Mouse (Mus musculus) kidney, postnatal 4 days (tissue): ENCODE results near the gene Mctp2.
"Not testable (repeated sequence)": the region's sequence is repeated elsewhere in the genome, so short reads cannot be mapped to it uniquely, and the experiment has no call there.

Experiments used
- DNase-seq, 2 experiments: peaks; one replicate each; pipeline ENCODE4 v3.0.0; 2021; ENCODE audit warnings: mixed read lengths in 2 of 2

Gene Mctp2

DNA sequence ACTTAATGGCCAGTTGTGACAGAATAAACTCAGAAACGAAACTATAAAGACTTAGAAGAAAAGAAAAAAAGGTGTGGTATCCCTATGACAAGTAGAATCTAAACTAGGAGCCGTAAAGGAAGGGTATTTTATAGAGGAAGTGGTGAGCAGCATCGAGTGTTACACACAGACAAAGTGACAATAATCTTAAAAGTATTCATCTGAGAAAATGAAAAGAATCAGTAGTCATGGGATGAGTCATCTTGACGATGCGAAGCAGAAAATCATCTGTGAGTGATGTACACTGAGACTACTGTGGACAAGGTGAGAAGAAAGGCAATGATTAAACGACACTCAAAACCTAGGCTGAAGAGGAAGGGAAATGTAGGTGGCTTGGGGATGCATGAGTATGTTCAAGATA lies 36.4 kb downstream of the Mctp2 start:
- no peak for DNase-seq

DNA sequence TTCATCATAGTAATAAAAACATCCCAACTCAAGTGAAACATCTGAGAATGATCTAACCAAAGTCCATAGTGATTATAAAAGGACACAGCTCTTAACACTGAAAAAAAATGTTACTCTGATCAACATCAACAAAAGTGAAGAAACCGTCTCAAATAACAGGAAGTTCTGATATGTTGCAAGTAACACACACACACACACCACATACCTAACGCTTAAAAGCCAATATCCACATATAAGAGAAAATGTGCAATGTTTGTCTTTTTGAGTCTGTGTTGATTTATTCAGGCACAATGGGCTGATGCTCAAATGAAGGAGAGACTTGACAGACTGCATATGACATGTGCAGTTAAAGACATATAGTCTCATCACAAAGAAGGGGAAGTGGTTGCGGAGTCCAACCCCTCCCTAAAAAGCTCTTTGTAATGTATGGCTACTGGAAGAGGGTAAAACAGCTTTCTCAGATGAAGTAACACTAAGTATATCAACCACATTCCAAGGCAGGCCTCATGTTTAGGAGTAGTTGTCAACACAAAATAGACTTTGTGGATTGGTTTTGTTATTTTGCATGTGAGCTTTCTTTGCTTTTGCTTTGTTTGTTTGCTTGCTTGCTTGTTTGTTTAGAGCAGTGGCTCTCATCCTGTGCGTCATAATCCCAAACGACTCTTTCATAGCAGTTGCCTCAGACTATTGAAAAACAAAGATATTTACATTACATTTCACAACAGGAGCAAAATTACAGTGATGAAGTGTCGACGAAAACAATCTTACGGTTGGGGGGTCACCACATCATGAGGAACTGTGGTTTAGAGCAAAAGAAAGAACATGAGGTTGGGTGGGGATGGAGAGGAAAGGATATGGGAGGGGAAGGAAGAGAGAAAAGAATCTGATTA lies 45.4 kb downstream of the Mctp2 start:
- DNase-seq, result no peak

DNA sequence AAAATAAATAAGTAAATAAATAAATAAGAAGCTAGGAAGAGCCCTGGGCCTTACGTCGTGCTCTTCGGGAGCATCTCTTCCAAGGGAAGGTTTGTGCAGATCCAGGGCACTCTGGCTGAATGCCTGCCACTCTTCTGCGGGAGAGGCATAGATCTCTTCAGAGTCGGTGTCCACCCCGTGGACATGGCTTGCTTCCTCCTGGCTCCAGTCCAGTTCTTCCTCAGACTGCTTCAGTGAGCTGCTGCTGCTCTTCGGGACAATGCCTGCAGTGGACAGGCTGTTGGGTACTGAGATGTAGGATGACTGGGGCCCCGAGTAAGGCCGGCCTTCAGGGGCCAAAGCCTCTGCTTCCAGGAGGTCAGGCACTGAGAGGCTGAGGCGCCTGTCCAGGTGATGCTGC lies 47.4 kb downstream of the Mctp2 start:
- DNase-seq, result no peak

DNA sequence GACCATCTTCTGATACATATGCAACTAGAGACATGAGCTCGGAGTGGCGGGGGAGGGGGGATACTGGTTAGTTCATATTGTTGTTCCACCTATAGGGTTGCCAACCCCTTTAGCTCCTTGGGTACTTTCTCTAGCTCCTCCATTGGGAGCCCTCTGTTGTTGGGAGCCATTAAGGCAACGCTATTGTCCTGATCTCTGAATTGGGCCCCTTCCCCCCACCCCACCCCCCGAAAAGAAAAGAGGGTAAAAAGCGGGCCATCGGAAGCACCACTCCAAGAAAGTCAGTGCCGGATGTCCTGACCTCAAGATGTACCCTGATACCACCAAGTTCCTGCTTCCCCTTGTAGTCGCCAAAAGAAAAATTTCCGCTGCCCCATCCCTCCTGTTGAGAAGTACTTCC lies 56.1 kb downstream of the Mctp2 start:
- not testable (repeated sequence) for DNase-seq

DNA sequence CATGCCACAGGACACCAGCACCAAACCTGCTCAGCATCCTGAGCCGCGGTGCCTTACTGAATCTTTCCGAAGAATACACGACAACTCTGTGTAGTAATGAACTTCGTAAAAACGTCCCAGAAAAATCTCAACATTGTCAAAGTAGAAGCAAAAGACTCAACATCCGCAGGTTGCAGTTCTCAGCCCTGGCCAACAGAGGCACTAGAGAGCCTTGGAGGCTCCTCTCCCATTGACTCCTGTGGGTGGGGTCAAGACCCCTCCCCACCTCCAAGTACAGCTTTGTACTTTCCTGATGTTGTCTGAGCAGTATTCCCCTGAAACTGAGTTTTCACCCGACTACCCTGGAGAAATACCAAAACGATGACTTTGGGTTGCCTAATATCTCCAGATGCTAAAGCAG lies 65.1 kb downstream of the Mctp2 start:
- no peak for DNase-seq

DNA sequence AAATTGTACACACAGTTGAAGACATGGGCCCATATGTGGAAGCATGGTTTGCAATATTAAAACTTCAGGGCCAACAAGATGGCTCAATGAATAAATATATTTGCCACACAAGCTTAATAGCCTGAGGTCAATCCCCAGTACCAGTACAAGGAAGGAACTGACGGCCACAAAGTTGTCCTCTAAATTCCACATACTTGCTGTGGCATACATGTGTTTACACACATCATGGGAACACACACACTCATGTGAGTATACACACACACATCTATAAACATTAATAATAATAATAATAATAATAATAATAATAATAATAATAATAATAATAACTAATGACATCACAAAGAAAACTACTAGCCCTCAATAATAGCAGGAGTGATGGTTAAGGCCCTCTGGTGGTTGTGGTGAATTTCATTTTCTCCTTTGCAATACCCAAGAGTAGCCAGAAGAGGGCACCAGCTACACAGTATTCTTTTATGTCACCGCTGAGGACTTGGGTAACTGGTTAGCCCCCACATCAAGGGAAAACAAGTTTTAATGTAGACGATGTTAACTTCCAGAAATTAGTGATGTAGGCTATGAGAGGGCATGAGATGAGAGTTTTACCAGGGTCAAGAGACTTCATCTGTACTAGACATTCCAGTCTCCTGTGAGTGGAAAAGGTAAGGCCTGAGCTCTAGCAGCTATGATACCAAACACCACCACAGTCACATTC lies 66.5 kb downstream of the Mctp2 start:
- DNase-seq, result no peak

DNA sequence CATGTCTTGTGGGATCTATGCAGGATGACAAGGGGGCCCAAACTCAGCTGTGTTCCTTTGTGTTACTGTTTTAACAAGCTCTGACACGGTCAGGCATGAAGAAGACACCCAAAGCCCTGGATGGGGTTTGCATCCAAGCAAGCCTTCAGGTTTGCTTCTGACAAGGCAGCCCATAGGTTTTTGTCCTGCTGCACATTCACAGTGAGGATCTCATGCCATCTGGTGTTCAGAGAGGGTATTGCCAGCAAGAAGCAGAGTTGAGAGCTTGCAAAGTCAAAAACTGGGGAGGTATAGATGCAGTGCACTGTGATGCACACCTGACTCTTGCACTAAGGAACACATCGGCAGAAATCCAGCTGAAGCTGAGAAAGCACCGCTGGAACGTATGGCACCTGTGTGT lies 67.8 kb downstream of the Mctp2 start:
- DNase-seq, result peak; percentile 82 to 84

DNA sequence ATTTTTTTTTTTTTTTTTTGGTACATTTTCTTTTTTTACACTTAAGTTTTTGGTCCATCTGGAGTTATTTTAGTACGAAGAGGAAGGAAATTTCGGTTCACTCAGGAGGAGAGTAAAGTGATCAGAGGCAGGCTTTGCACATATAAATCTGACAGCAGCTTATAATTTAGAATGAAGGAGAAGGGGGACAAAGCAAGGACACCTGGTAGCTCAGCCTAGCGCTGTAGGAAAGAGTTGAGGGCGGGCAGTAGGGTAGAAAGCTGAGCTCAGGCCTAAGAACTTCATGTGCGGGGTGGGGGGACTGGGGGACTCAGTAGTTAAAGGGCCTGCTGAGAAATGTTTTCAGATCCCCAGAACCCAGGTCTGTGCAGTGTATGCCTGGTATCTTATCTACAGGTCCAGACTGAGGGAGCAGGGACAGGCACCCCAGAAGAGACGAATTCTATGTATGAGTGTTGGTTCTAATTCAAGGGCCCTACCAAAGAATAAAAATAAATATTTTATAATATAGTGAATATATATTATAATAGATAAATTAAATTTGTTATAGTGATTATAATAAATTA lies 71.9 kb downstream of the Mctp2 start:
- DNase-seq, result no peak

DNA sequence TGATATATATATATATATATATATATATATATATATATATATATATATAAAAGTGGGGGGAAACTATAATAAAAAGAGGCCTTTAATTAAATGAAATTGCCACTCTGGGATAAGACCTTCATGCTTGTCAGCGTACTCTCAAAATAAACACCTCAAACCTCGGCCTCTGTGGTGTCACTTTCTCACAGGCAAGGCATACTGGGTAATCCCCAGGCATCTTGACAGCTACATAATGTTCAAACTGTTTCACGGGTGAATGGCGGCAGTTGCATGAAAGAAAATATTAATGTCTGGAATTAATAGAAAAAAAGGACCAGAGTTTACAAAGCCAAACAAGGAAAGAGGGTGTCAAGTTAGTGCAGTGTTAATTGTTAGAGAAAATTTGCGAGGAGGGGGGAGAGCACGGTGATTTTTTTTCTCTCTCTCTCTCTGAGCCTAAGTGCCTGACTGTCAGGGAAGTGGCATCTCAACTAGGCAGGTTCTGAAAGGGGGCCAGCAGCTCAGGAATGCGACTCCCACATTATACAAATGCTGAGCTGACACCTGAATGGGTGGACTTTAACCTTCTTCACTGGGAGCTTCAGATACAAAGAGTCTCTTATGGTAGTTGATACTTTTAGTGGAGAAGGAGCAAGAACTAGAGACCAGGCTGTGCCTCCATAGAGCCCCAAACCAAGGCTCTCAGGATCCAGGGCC lies 75.1 kb downstream of the Mctp2 start:
- no peak for DNase-seq

DNA sequence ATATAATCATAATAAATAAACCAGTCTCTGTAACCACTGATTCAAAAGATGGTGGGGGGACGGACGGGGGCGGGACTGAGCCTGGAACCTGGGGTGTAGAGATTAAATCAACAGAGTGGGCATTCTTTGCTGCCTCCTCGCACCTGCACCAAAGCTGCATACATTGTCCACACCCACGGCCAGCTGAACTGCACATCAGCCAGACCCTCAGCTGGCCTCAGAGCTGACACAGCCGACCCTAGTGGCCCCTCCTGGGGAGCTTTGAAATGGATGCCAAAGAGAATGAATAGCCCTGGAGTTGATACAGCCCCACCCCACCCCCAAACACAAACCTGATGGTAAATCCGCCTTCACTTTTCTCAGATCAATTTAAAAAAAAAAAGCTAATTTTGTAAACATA lies 76.5 kb downstream of the Mctp2 start:
- no peak for DNase-seq

DNA sequence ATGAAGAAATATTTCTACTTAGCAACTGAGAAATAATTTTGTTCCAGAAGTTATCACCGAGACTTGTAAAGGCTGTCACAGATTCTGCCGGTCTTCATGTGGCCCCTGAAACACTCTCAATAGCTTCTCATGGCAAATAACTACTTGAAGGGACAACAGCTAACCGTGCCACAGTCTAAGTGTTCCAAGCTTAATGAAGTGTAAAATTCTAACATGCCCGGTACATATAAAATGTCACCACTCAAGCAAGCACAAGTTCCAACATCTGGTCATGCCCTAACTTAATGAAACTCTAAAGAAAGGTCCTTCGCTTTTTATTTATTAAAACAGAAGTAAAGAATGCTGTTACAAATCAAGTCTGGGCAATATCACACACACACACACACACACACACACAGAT lies 82.8 kb downstream of the Mctp2 start:
- DNase-seq, result no peak

DNA sequence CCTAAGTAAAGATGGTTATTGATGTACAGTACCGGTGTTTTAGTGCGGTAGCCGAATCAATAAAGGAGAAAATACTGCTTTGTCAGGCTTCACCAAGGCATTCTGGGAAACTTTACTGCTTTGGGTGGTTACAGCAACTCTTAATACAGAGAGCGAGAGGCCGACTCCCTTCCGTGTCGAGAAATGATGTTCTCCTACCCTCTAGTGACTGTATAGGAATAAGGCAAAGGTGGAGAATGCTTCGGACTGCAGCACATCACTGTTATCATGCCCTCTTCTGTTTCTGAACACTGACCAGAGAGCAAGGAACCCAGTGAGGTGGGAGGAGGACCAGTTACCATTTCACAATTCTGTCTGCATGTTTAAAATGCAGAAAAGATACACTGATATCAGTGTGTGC lies 83.9 kb downstream of the Mctp2 start:
- no peak for DNase-seq

DNA sequence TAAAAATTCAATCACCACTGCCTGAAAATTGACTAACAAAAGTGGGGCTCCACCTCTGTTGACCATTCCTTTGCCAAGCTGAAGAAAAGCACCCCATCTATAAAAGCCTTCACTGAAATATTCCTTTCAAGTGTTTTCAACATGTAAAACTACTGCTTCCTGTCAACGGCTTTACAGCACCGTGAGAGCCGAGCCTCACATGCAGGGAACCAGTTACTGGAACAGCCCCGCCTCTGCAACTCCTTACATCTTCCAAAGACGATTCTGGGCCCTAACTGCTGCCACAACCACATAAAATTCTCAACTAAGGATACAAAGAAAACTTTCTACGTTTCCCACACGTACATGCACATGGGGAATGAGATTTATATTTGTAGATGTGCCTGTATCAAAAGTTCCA lies 88.4 kb downstream of the Mctp2 start:
- peak in 1 of 2 experiments; percentile 38 for DNase-seq

DNA sequence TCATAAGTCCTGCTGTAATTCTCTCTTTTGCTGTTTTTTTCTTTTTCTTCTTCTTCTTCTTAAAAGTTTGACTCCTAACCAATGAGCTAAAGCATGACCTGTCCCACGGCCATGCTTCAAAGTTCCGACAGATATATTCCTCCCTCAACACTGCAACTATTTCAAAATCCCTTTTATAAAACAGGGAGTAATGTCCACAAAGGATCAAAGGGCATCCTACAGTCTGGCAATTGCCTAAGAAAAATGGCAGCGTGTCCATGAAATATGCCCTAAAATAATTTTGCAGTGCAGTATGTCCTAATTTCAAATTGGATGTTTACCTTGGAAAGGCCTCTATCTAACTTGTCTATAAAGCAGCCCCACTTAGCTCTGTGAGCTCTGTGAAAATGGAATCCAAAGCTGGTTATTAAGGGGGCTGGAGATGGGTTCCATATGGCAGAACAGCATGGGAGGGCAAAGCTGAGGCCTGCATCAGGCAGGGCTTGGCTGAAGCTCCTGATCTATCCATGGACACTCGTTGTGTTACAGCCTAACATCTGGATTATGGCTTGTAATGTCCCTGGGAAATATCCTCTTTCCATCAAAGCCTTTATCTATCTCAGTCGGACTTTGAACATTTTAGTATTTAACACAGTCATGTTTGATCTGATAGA lies 90.7 kb downstream of the Mctp2 start:
- DNase-seq, result peak; percentile 47 to 62

DNA sequence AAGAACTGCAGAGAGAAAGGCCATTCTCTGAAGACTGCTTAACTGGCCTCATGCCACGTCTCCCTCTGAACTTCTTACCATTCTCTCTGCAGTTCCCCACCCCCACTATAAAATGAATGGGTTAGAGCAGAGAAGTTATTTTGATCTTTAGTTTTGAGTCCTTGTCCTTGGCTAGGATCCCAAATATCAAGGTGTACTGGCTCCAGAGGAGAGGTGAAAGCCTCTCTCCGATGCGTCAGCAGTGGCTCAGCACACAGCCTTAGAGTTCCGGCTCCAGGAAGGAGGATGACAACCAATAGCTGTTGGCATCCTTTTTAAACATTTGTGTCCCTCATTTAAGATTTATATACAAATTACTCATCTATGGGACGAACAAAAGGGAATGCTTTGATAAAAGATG lies 96.2 kb downstream of the Mctp2 start:
- no peak for DNase-seq

DNA sequence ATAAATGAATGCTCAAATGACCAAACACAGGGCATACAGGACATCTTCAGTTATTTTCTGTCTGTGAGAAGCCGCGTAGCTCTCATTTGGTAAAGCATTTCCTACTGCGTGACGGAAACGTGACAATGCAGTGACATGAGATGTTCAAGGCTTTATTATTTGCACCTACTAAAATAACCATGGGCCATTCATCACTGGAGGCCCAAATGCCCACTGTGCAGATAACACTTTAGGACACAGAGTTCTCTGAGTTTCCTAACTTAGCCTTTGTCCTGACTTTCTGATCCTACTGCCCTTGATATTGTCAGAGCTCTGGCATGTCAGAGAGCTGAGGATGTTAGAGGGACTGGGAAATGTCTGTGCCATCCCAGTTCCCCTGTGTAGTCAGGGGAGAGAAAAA lies 97.1 kb downstream of the Mctp2 start:
- DNase-seq, result no peak

DNA sequence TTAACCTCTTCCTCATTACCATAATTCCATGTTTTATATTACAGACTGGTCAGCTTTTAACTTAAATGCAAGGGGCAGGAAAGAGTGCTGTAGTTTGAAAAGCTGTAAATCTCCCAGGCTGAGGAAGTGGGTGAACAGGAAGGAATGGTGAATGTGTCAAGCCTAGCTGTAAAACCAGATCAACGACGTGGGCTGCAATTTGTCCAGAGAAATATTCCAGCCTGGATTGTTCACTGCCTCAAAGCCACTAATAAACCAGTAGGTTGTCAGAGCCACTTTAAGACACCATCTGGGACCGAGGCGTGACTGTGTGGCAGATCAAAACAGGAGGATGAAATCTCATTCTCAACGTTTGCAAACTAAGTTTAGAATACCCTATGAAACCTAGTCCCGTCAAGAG lies 99.6 kb downstream of the Mctp2 start:
- peak; percentile 40 to 57 for DNase-seq

DNA sequence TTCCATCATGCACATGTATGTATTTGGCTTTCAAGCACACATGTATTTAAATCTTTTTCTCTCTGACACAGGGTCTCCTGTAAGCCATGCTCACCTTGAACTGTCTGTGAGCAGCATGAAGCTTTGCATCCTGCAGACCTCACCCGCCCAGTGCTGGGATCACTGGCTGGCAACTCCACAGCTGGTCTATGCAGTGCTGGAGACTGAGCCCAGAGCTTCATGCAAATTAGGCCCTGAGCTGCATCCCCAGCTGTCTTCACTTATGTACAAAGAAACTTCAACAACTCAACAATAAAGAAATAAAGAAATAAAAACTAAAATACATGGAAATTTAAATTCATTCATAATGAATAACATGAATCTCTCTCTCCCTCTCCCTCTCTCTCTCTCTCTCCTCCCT lies 110.7 kb downstream of the Mctp2 start:
- no peak for DNase-seq

DNA sequence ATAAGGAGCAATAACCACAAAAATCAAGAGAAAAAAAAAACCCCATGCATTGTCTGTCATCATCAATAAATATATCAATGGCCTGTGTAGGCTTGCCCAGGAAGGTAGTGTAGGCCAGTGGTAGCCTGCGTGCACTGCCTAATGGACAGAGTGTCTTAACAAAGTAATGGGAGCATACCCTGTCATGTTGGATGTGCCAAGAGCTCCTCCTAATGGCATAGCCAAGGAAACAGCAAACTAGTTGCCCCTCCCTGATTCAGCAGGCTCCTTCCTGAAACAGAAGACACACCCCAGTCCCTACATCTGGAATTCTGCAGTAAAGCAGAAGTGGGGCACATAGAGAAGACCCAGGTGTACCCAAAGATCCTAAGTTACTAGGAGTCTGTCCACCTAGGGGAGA lies 113.1 kb downstream of the Mctp2 start:
- DNase-seq, result no peak

DNA sequence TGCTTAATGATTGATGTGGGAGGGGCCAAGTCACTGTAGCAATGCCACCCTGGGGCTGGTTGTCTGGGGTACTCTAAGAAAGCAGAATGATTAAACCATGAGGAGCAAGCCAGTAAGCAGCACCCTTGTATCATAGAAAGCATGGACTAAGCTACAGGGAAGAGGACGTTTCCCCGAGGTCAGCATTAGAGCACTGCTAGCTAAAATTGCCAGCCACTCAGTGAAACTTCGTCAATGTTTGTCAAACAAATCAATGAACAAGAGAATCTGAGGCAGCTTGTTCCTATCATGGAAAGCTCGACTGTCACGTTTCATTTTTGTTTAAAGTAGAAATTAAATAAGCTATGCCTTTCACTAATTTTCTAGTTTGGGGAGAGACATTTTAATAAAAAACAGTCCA lies 124.8 kb downstream of the Mctp2 start:
- no peak for DNase-seq

DNA sequence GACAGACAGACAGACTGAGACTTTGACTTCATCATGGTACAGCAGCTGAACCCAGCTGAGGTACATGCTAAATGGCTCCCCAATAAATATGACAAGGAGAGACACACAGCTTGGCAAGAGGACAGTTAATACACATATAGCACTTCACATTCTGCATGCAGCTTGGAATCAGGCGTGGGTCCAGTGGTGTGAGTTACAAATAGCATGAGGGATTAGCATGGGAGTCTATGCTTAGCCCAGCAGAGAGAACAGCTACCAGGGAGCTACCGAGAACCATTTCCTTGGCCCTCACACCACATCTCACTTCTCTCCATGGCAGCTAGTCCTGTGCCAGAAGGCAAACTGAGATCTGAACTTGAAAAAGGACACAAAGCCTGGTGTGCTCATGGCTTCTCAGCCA lies 137.1 kb downstream of the Mctp2 start:
- DNase-seq, result no peak

DNA sequence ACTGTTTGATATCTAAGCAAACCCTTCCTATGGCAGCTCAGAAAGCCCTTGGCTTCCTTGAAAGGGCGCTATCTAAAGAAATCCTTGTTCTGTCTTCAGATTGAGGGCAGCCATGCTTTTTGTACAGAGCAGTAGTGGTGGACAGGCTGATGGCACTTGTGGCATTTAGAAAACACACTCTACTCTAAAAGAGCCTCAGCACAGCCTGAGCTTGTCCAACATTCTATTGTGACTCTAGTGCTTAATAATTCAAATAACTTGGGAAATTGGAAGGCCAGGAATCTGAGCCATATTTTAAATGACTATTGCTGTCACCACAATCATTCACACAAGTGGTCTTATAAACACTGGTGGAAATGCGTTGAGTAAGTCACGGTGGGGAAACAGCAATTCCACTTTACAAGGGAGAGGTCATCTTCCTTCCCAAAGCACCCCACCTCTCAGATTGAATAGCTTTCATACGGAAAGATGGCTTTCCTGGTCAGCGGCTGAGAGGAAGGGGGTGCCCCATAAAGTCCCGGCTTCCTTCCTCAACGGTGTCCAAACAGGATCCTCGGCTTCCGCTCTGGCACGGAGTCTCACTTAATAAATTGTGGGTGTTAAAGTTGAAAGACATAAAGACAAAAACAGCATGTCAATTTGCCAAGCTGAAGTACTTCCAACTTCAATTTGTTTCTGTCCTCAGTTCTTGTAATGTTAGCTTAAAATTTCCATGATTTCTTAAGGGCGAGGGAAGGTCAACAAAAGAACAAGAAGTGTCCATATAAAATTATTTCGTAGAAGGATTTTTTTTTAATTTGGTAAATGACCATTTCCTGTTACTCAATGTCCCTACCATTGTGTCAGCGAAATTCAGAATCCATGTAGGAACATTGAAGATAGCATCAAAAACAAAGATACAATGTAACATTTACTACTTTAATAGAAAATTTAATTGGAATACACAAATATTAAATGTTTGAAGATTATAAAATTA lies 140.4 kb downstream of the Mctp2 start:
- peak; percentile 69 to 81 for DNase-seq
